Mouse (Mus musculus) gastrocnemius, postnatal 10 days (tissue): ENCODE measurements around the gene Wfdc10. TPM values are rescaled to one million over a fixed set of nuclear protein-coding genes. Genes with fewer than 3 reads are reported as not detected.

ENCODE experiments used
- DNase-seq: peaks from one replicate; pipeline ENCODE4 v3.0.0; 2021; ENCODE audit warnings: mixed read lengths
- long read RNA-seq, 2 experiments: library from polyadenylated mRNA; stranded (forward); transcript quantifications; one replicate each; pipeline ENCODE4 v2.0.0; 2021
- total RNA-seq, 2 experiments: library from RNA; stranded (reverse); gene quantifications; 2 replicates each; pipeline ENCODE4 v1.2.3; 2021

Gene Wfdc10
- total RNA-seq = not detected
- long read RNA-seq, experiment 1 = 0 reads
- long read RNA-seq, experiment 2 = 0 reads

- peak; percentile 54 for DNase-seq
Observed at GRCm38 (mm10) chr2:164655858-164656257, at the start of gene Wfdc10. Wfdc10 (plus strand) TSS chr2:164656046.

GRCm38 (mm10) chr2:164608781-164609180 is 47.1 kb upstream of the Wfdc10 start:
- DNase-seq = no peak

GRCm38 (mm10) chr2:164613471-164613870 is 42.4 kb upstream of the Wfdc10 start, which contains the start of the genes Wfdc6b and Wfdc8:
Wfdc6b (plus strand) TSS chr2:164613522.
Wfdc8 (minus strand) TSS chr2:164613626.
- peak; percentile 35 for DNase-seq

GRCm38 (mm10) chr2:164615386-164615785 is 40.5 kb upstream of the Wfdc10 start:
- DNase-seq = no peak

GRCm38 (mm10) chr2:164619050-164619449 is 36.8 kb upstream of the Wfdc10 start:
- DNase-seq = no peak

GRCm38 (mm10) chr2:164621775-164622174 is 34.1 kb upstream of the Wfdc10 start:
- DNase-seq = no peak

GRCm38 (mm10) chr2:164635266-164635665 is 20.6 kb upstream of the Wfdc10 start:
- no peak for DNase-seq

GRCm38 (mm10) chr2:164638696-164639095 is 17.1 kb upstream of the Wfdc10 start, which contains the start of gene Wfdc16:
Wfdc16 (minus strand) TSS chr2:164638796.
- no peak for DNase-seq

GRCm38 (mm10) chr2:164641129-164641528 is 14.7 kb upstream of the Wfdc10 start:
- no peak for DNase-seq

GRCm38 (mm10) chr2:164641881-164642673 is 13.8 kb upstream of the Wfdc10 start:
- DNase-seq = no peak

GRCm38 (mm10) chr2:164656483-164656882 is 637 bp downstream of the Wfdc10 start, which contains the start of gene Wfdc9:
Wfdc9 (minus strand) TSS chr2:164656583.
- DNase-seq = no peak

- no peak for DNase-seq
Observed at GRCm38 (mm10) chr2:164664851-164665250, 9.0 kb downstream of the Wfdc10 start.

- no peak for DNase-seq
Observed at GRCm38 (mm10) chr2:164670261-164670660, 14.4 kb downstream of the Wfdc10 start.

- no peak for DNase-seq
Observed at GRCm38 (mm10) chr2:164670938-164671337, 15.1 kb downstream of the Wfdc10 start.

GRCm38 (mm10) chr2:164673987-164674386 is 18.1 kb downstream of the Wfdc10 start, which contains the start of gene Wfdc11:
Wfdc11 (minus strand) TSS chr2:164674087.
- DNase-seq = no peak

GRCm38 (mm10) chr2:164676103-164676502 is 20.3 kb downstream of the Wfdc10 start:
- no peak for DNase-seq

- no peak for DNase-seq
Observed at GRCm38 (mm10) chr2:164676916-164677685, 21.3 kb downstream of the Wfdc10 start.

GRCm38 (mm10) chr2:164678848-164679625 is 23.2 kb downstream of the Wfdc10 start:
- peak; percentile 68 for DNase-seq

- no peak for DNase-seq
Observed at GRCm38 (mm10) chr2:164679906-164680305, 24.1 kb downstream of the Wfdc10 start.

- DNase-seq = no peak
Observed at GRCm38 (mm10) chr2:164684807-164685206, 29.0 kb downstream of the Wfdc10 start, which contains the start of gene Wfdc13. Wfdc13 (plus strand) TSS chr2:164685107.

- DNase-seq = no peak
Observed at GRCm38 (mm10) chr2:164698201-164698600, 42.4 kb downstream of the Wfdc10 start, which contains the start of gene Spint4. Spint4 (plus strand) TSS chr2:164698501.

- no peak for DNase-seq
Observed at GRCm38 (mm10) chr2:164700959-164701358, 45.1 kb downstream of the Wfdc10 start.
